12 mouse cellular contexts compared by ENCODE assay signal in the genomic region with DNA sequence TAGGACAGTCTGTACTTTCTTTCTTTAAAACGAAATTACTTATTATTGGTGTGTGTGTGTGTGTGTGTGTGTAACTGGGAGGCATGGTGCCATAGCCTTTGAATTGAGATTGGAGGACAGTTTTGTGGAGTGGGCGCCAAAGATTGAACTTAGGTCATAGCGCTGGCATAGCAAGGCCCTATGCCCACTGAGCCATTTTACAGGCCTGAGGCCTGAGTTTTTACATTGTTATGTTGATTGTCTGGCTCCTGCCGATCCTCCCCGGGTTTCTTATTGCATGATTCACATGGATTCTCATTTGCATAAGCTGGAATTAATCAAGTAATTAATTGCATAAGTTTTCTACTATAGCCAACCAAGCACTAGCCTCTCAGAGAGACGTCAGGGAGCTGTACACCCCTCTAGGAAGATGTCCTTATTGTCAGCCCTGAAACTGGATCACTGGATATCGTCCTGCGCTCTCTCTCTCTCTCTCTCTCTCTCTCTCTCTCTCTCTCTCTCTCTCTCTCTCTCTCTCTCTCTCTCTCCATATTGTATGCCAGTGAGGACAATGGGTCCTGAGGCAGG.
"Had no signal": no experiment of that assay in that cellular context is flagged by ENCODE, and none has a peak within 500 bp of the region (broad histone marks: within the 10 kb centered on the region; RNA-seq: fewer than 3 reads in every experiment).

No protein-coding gene starts in this region.

- DNase-seq: liver, postnatal 0 days; spleen, adult 18-20 months; thymus, adult 2 months; thymus, postnatal 14 days; thymus, postnatal 36 days had no signal

- H3K4me1 ChIP-seq: megakaryocyte, embryonic 14.5 days; midbrain, embryonic 15.5 days; neural tube, embryonic 12.5 days had no signal

- H3K27me3 ChIP-seq: lung, embryonic 15.5 days; megakaryocyte, embryonic 14.5 days; midbrain, embryonic 13.5 days; midbrain, embryonic 15.5 days; neural tube, embryonic 12.5 days had no signal

- H3K4me3 ChIP-seq: lung, embryonic 15.5 days; megakaryocyte, embryonic 14.5 days; midbrain, embryonic 13.5 days; midbrain, embryonic 15.5 days; neural tube, embryonic 12.5 days had no signal

- H3K4me2 ChIP-seq: lung, embryonic 15.5 days; midbrain, embryonic 11.5 days; midbrain, embryonic 13.5 days; midbrain, embryonic 15.5 days; neural tube, embryonic 12.5 days had no signal

- H3K27ac ChIP-seq: lung, embryonic 15.5 days; macrophage; midbrain, embryonic 13.5 days; midbrain, embryonic 15.5 days; neural tube, embryonic 12.5 days had no signal

- ATAC-seq: liver, postnatal 0 days; midbrain, embryonic 13.5 days; midbrain, embryonic 15.5 days had no signal

- H3K9ac ChIP-seq: liver, postnatal 0 days; lung, embryonic 15.5 days; midbrain, embryonic 13.5 days; midbrain, embryonic 15.5 days; neural tube, embryonic 12.5 days had no signal

- H3K36me3 ChIP-seq: lung, embryonic 15.5 days; midbrain, embryonic 13.5 days; midbrain, embryonic 15.5 days; neural tube, embryonic 12.5 days had no signal

- H3K9me3 ChIP-seq: lung, embryonic 15.5 days; megakaryocyte, embryonic 14.5 days; midbrain, embryonic 13.5 days; midbrain, embryonic 15.5 days; neural tube, embryonic 12.5 days had no signal
